Mouse (Mus musculus): ENCODE measurements around the gene Vps11.
"Not testable (repeated sequence)": the region's sequence is repeated elsewhere in the genome, so short reads cannot be mapped to it uniquely, and the experiment has no call there.

- not testable (repeated sequence) for TF ChIP-seq CTCF (IDR thresholded peaks at IDR 0.05; ENCODE audit: borderline replicate concordance, insufficient read depth, low read depth, low read length); POLR2A (IDR thresholded peaks at IDR 0.05; ENCODE audit: borderline replicate concordance, insufficient read depth, low read length)
Observed at GRCm38 (mm10) chr9:44361931-44362330, 461 bp upstream of the Vps11 start.
